Mouse (Mus musculus) hindbrain, embryonic 16.5 days (tissue): ENCODE results near the gene Kctd20. TPM values are rescaled to one million over a fixed set of nuclear protein-coding genes. Genes with fewer than 3 reads are reported as not detected.
"Not testable (repeated sequence)": the region's sequence is repeated elsewhere in the genome, so short reads cannot be mapped to it uniquely, and the experiment has no call there.

Experiments used
- ATAC-seq: fragments of 200-750 bp; cut with Nextera tagmentation; 2 replicates; pipeline ENCODE4 v1.8.0; 2017; ENCODE audit warnings: moderate TSS enrichment, moderate library complexity
- H3K27ac ChIP-seq: fragments of 300-500 bp; sonication (generic); 2 replicates; pipeline ENCODE4 v1.5.1; 2014; ENCODE audit warnings: low read depth, mild to moderate bottlenecking, control low read depth, low read length, moderate library complexity
- H3K27me3 ChIP-seq: fragments of 300-500 bp; sonication (generic); replicated peaks from 2 replicates; pipeline ENCODE4 v1.6.1; 2014; ENCODE audit warnings: low read length; ENCODE audit not compliant: control insufficient read depth, insufficient read depth
- H3K36me3 ChIP-seq: fragments of 300-500 bp; sonication (generic); 2 replicates; pipeline ENCODE4 v1.6.1; 2014; ENCODE audit warnings: mild to moderate bottlenecking, low read length, moderate library complexity, mixed read lengths; ENCODE audit not compliant: control insufficient read depth, insufficient read depth
- H3K4me1 ChIP-seq: fragments of 300-500 bp; sonication (generic); 2 replicates; pipeline ENCODE4 v1.6.1; 2014; ENCODE audit warnings: low read depth, low read length; ENCODE audit not compliant: control insufficient read depth, insufficient read depth
- H3K4me2 ChIP-seq: fragments of 300-500 bp; sonication (generic); 2 replicates; pipeline ENCODE4 v1.6.1; 2014; ENCODE audit warnings: mild to moderate bottlenecking, low read length, control low read depth, moderate library complexity
- H3K4me3 ChIP-seq: fragments of 300-500 bp; sonication (generic); 2 replicates; pipeline ENCODE4 v1.5.1; 2014; ENCODE audit warnings: mild to moderate bottlenecking, low read length, control low read depth, moderate library complexity
- H3K9ac ChIP-seq: fragments of 300-500 bp; sonication (generic); 2 replicates; pipeline ENCODE4 v1.6.1; 2014; ENCODE audit warnings: low read depth, mild to moderate bottlenecking, control low read depth, low read length, moderate library complexity
- H3K9me3 ChIP-seq: fragments of 300-500 bp; sonication (generic); 2 replicates; pipeline ENCODE4 v1.6.1; 2014; ENCODE audit warnings: mild to moderate bottlenecking, low read length, moderate library complexity; ENCODE audit not compliant: control insufficient read depth
- WGBS: fragments of 180-500 bp; shearing (Covaris S2); extraction: QIAGEN DNeasy Blood & Tissue Kit; methylation state at CpG from one replicate; pipeline ENCODE4 v1.1.7; 2014; 5-methylcytosine and 5-hydroxymethylcytosine counted together
- polyA plus RNA-seq: library from polyadenylated mRNA; unstranded; fragments of >200 nt; fragmentation: Nextera tagmentation; extraction: Ambion mirVana; gene quantifications from 2 replicates; pipeline ENCODE4 v1.2.1, GENCODE M21; 2015

Gene Kctd20
- polyA plus RNA-seq, 1 experiment from 2014 or later = 76.5 TPM

DNA sequence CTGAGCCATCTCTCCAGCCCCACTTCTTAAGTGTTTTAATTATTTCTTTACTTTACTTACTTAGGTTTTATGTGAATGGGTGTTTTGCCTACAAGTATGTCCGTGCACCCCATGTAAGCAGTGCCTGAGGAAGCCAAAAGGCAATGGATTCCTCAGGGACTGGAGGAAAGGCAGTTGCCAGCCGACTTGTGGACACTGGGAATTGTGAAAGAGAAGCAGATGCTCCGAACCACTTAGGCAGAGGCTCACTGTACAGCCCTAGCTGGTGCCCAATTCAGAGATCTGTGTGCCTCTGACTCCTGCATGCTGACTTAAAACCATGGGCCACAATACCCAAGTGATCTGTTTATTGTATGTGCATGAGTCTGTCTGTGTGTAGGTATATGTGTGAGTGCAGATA, 37.2 kb downstream of the Kctd20 start:
- Histone ChIP-seq H3K9me3 (no peaks in the 10 kb centered on the region), H3K4me1 (no peaks in the 10 kb centered on the region), H3K9ac (no peak overlapping the region), H3K4me2 (no peak overlapping the region), H3K27me3 (no peaks in the 10 kb centered on the region), H3K27ac (no peak overlapping the region), H3K4me3 (no peak overlapping the region), H3K36me3 (peaks cover 46% of the 10 kb centered on the region)
- 82% methylated on average over 3 of the region's 3 CpGs for WGBS
- no peak for ATAC-seq

DNA sequence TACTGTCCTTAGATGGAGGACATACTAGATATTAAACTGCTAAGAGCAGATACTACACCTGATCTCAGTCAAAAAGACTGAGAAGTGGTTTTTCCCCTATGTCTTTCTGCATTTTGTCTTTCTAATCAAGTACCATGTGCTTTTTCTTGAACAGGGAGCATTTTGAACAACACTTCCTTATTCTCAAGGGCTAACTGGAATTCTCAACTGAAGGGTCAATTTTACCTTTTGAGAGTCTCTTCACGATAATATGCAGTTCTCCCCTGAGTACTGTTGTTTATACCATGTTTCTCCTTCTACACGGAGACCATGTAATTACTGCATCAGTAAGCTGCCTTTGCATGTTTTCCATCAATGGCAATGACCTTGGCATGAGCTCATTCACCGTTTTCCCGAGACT, 38.3 kb downstream of the Kctd20 start:
- ATAC-seq = no peak
- Histone ChIP-seq H3K36me3 (peaks cover 42% of the 10 kb centered on the region), H3K9me3 (no peaks in the 10 kb centered on the region), H3K27me3 (no peaks in the 10 kb centered on the region), H3K9ac (no peak overlapping the region), H3K4me3 (no peak overlapping the region), H3K4me1 (no peaks in the 10 kb centered on the region), H3K27ac (no peak overlapping the region), H3K4me2 (no peak overlapping the region)
- 72% methylated on average over 4 of the region's 4 CpGs for WGBS

DNA sequence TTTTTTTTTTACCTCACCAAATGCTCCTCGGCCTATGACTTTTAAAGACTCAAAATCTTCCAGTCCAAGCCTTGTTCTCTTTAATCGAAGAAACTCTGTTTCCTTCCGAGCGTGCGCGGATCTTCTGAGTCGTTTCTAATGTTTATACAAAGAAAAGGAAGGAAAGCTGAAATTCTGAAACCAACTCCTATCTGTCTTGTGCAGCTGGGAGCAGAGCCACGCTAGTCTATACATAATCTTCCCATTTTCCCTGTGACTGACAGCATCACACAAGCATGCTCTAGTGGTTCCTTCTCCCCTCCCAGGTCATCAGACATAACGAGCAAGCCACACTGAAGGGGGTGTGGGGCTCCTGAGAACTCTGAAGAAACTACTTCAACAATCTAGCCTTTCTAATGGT, 39.5 kb downstream of the Kctd20 start:
- H3K4me1 ChIP-seq = no peaks in the 10 kb centered on the region
- H3K4me2 ChIP-seq = no peak overlapping the region
- H3K36me3 ChIP-seq = peaks cover 39% of the 10 kb centered on the region
- no peak overlapping the region for H3K9ac ChIP-seq
- 86% methylated on average over 9 of the region's 9 CpGs for WGBS
- H3K27ac ChIP-seq = no peak overlapping the region
- no peak for ATAC-seq
- no peaks in the 10 kb centered on the region for H3K27me3 ChIP-seq
- H3K9me3 ChIP-seq = no peaks in the 10 kb centered on the region
- H3K4me3 ChIP-seq = no peak overlapping the region

DNA sequence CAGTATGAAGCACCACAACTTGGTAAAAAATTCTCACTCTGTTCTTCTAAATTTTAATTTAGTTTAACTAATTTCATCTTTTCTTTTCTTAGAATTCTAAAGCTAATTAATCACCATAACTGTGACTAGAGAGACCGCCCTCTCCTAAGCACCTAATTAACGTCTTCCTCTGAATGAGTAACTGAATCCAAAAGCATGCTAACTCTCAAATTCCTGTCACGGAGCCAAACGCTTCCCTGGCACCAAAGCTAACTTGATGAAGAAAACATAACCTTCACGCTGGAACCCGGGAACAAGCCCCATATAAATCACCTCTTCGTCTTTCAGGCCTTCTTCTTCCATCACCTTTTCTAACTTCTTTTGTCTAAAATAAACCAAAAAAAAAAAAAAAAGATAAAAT, 40.4 kb downstream of the Kctd20 start:
- H3K4me2 ChIP-seq = no peak overlapping the region
- no peak overlapping the region for H3K27ac ChIP-seq
- H3K9me3 ChIP-seq = no peaks in the 10 kb centered on the region
- H3K27me3 ChIP-seq = no peaks in the 10 kb centered on the region
- no peaks in the 10 kb centered on the region for H3K4me1 ChIP-seq
- H3K9ac ChIP-seq = no peak overlapping the region
- H3K36me3 ChIP-seq = peaks cover 31% of the 10 kb centered on the region
- no peak for ATAC-seq
- 40% methylated on average over 7 of the region's 7 CpGs for WGBS
- no peak overlapping the region for H3K4me3 ChIP-seq

DNA sequence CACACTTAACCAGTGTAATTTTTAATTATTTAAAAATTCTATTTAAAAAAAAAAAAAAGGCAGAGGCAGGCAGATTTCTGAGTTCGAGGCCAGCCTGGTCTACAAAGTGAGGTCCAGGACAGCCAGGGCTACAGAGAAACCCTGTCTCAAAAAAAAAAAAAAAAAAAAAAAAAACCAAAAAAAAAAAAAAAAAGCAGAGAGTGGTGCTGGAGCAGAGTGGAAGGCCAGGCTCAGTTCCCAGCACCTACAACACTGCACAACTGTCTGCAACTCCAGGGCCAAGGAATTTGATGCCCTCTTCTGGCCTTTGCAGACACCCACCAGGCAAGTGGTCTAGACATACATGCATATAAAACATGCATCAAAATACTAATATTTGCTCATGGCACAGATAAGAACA, 41.3 kb downstream of the Kctd20 start:
- not testable (repeated sequence) for H3K4me2 ChIP-seq, H3K4me1 ChIP-seq, H3K4me3 ChIP-seq, H3K27ac ChIP-seq, H3K9me3 ChIP-seq, H3K27me3 ChIP-seq, ATAC-seq, H3K9ac ChIP-seq
- H3K36me3 ChIP-seq = peaks cover 24% of the 10 kb centered on the region
- WGBS = 100% methylated on average over 1 of the region's 1 CpGs

DNA sequence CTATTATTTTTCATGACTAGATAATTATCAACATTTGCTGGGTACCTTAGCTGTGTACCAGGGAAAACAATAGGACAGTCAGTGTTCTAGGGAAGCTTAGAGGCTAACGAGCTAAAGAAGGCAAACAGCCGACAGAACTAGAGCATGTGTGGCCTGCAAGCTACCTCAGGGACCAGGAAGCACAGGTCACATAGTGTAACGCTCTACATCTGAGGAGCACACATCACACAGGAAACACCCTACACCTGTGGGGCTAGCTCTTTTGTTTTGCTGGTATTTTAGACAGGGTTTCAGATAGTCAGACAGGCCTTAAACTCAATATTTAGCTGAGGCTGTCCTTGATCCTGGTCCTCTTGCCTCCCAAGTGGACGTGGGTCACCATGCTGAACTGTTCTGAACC, 42.9 kb downstream of the Kctd20 start:
- H3K36me3 ChIP-seq = peaks cover 22% of the 10 kb centered on the region
- H3K4me1 ChIP-seq = no peaks in the 10 kb centered on the region
- no peak for ATAC-seq
- H3K9me3 ChIP-seq = no peaks in the 10 kb centered on the region
- H3K27ac ChIP-seq = no peak overlapping the region
- H3K4me2 ChIP-seq = no peak overlapping the region
- WGBS = 84% methylated on average over 4 of the region's 4 CpGs
- H3K4me3 ChIP-seq = no peak overlapping the region
- H3K9ac ChIP-seq = no peak overlapping the region
- H3K27me3 ChIP-seq = no peaks in the 10 kb centered on the region

DNA sequence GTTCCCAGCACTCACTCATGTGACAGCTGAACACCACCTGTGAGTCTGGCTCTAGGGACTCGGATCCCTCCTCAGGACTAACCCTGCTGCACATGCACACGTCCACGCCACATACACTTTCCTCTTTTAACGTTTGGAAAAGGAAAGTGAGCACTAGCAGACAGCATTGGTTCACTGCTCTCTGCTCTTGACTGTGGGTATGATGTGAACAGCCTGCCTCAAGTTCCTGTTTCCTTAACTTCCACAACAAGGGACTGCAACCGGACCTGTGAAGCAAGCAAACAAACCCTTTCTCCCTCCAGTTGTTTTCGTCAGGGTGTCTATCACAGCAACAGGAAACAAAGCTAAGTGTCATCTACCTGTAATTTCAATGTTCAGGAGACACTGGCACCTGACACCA, 48.7 kb downstream of the Kctd20 start:
- Histone ChIP-seq H3K9me3 (no peaks in the 10 kb centered on the region), H3K4me1 (peaks cover 4% of the 10 kb centered on the region; the same call in 1 of the 2 replicates), H3K4me3 (no peak overlapping the region), H3K27ac (no peak overlapping the region), H3K27me3 (no peaks in the 10 kb centered on the region), H3K9ac (no peak overlapping the region), H3K4me2 (no peak overlapping the region), H3K36me3 (peaks cover 13% of the 10 kb centered on the region)
- 92% methylated on average over 6 of the region's 6 CpGs for WGBS
- ATAC-seq = no peak

DNA sequence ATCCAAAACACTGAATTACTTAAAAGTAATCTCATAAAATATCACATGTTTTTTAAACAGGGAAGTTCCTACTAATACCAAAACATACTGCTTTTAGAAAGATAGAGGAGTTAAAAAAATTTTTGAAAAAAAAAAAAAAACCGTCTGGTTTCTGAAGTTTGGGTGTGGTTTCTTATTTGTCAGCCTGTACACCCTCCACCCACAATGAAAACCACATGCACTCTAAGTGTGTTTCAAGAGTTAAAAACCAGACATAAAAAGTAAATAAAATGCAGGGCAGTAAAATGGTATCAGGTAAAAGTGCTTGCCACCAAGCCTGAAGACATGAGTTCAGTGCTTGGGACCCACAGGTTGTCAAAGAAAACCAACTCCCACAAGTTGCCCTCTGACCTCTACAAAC, 52.0 kb downstream of the Kctd20 start:
- Histone ChIP-seq H3K27me3 (no peaks in the 10 kb centered on the region), H3K4me3 (no peak overlapping the region), H3K27ac (no peak overlapping the region), H3K4me1 (peaks cover 14% of the 10 kb centered on the region), H3K36me3 (peaks cover 6% of the 10 kb centered on the region), H3K4me2 (no peak overlapping the region), H3K9me3 (no peaks in the 10 kb centered on the region), H3K9ac (no peak overlapping the region)
- 80% methylated on average over 1 of the region's 1 CpGs for WGBS
- no peak for ATAC-seq

DNA sequence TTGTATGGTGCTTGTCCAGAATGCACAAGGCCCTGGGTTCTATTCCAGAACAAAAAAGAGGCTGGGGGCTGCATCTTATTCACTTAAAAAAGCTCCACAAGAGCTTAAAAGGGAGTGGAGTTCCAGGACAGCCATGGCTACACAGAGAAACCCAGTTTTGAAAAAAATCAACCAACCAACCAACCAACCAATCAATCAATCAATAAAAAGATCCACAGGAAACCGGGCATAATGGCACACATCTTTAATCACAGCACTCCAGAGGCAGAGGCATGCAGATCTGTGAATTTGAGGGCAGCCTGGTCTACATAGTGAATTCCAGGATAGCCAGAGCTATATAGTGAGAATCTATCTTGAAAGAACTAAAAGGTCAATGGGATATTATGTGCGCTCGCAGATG, 53.3 kb downstream of the Kctd20 start:
- H3K27me3 ChIP-seq = no peaks in the 10 kb centered on the region
- no peaks in the 10 kb centered on the region for H3K9me3 ChIP-seq
- no peak overlapping the region for H3K27ac ChIP-seq
- no peak overlapping the region for H3K4me2 ChIP-seq
- H3K9ac ChIP-seq = no peak overlapping the region
- no peak for ATAC-seq
- WGBS = 94% methylated on average over 3 of the region's 3 CpGs
- H3K36me3 ChIP-seq = peaks cover 6% of the 10 kb centered on the region; the same call in 1 of the 2 replicates
- H3K4me1 ChIP-seq = peaks cover 14% of the 10 kb centered on the region
- no peak overlapping the region for H3K4me3 ChIP-seq

DNA sequence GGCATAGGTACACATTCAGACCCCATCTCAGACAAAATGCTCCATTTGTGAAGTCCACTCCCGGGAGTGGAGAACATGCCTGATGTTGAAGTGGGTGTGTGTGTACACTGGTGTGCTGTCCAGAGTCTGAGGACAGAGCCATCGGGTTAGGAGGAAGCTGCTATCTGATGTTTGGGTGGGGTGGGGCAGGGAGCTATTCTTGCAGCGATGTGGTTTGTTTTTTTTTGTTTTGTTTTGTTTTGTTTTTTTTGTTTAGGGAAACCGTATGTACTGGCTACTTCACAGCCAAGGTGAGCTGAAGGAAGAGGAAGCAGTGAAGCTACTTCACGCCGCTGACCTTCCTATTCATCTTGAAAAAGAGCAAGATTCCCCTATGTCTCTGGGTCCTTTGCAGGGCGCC, 55.1 kb downstream of the Kctd20 start:
- ATAC-seq = no peak
- peak overlapping the region; percentile 82 for H3K4me3 ChIP-seq
- no peaks in the 10 kb centered on the region for H3K9me3 ChIP-seq

More for the DNA sequence above, 55.1 kb downstream of the Kctd20 start:
- peak overlapping the region; percentile 64 for H3K4me2 ChIP-seq
- H3K27ac ChIP-seq = 0 out of 2 replicates have a peak overlapping the region, but pooled peaks have one; percentile 93
- H3K36me3 ChIP-seq = no peaks in the 10 kb centered on the region
- WGBS = 9% methylated on average over 7 of the region's 7 CpGs
- no peaks in the 10 kb centered on the region for H3K27me3 ChIP-seq
- peaks cover 14% of the 10 kb centered on the region for H3K4me1 ChIP-seq
- H3K9ac ChIP-seq = peak overlapping the region; percentile 95
